ENCODE assay signal across 17 mouse cellular contexts in genomic region chrX:99430358-99430757, GRCm38 (mm10).
"Had no signal": no experiment of that assay in that cellular context is flagged by ENCODE, and none has a peak within 500 bp of the region (broad histone marks: within the 10 kb centered on the region; RNA-seq: fewer than 3 reads in every experiment).

No protein-coding gene starts in this region.

- H3K9me3 ChIP-seq: neural tube, embryonic 12.5 days; neural tube, embryonic 13.5 days; neural tube, embryonic 15.5 days; stomach, embryonic 15.5 days had no signal

- H3K4me2 ChIP-seq: neural tube, embryonic 12.5 days; neural tube, embryonic 13.5 days; neural tube, embryonic 15.5 days; stomach, embryonic 15.5 days had no signal

- H3K36me3 ChIP-seq: neural tube, embryonic 12.5 days; neural tube, embryonic 13.5 days; neural tube, embryonic 15.5 days; stomach, embryonic 15.5 days had no signal

- H3K9ac ChIP-seq: neural tube, embryonic 12.5 days; neural tube, embryonic 13.5 days; neural tube, embryonic 15.5 days; stomach, embryonic 15.5 days had no signal

- DNase-seq: retina, postnatal 1 day; right cerebral cortex, adult 18-20 months; right cerebral cortex, postnatal 14 days; right cerebral cortex, postnatal 25 days; right cerebral cortex, postnatal 4 days; spleen, adult 18-20 months; thymus, adult 18-20 months; thymus, adult 2 months; thymus, postnatal 14 days; thymus, postnatal 25 days; thymus, postnatal 36 days; thymus, postnatal 4 days had no signal

- H3K27ac ChIP-seq: neural tube, embryonic 12.5 days; neural tube, embryonic 13.5 days; neural tube, embryonic 15.5 days; stomach, embryonic 15.5 days; stomach, postnatal 0 days had no signal

- H3K4me3 ChIP-seq: neural tube, embryonic 12.5 days; neural tube, embryonic 13.5 days; neural tube, embryonic 15.5 days; stomach, embryonic 15.5 days had no signal

- H3K4me1 ChIP-seq: neural tube, embryonic 15.5 days; stomach, embryonic 15.5 days had no signal
